Mouse (Mus musculus): Measurements from ENCODE around the gene Nelfe.
"Not testable (repeated sequence)": the region's sequence is repeated elsewhere in the genome, so short reads cannot be mapped to it uniquely, and the experiment has no call there.

GRCm38 (mm10) chr17:34810811-34811210 lies 39.4 kb upstream of the Nelfe start:
- TF ChIP-seq SMC3 (IDR thresholded peaks at IDR 0.05; ENCODE audit: low read depth, low read length); CTCF (conservative IDR thresholded peaks at IDR 0.05 in 1 of 2, IDR thresholded peaks at IDR 0.05 in 1 of 2; ENCODE audit: low read depth in 2 of 2, low read length in 2 of 2); MXI1 (IDR thresholded peaks at IDR 0.05; ENCODE audit: low read depth, low read length); POLR2A (IDR thresholded peaks at IDR 0.05; ENCODE audit: low read depth, low read length); TBP (conservative IDR thresholded peaks at IDR 0.05; ENCODE audit: low read depth, low read length); PAX5 (IDR thresholded peaks at IDR 0.05; ENCODE audit: low read length); MYC (IDR thresholded peaks at IDR 0.05; ENCODE audit: low read depth, low read length); ZC3H11A (IDR thresholded peaks at IDR 0.05; ENCODE audit: low read depth, low read length); SIN3A (IDR thresholded peaks at IDR 0.05; ENCODE audit: low read length); JUND (conservative IDR thresholded peaks at IDR 0.05; ENCODE audit: low read depth, low read length); KAT2A (IDR thresholded peaks at IDR 0.05; ENCODE audit: insufficient replicate concordance, low read length); MAZ (IDR thresholded peaks at IDR 0.05; ENCODE audit: low read depth, low read length); EP300 (IDR thresholded peaks at IDR 0.05; ENCODE audit: low read length); POLR2AphosphoS2 (IDR thresholded peaks at IDR 0.05; ENCODE audit: low read depth, low read length): not testable (repeated sequence)

Measured in CH12.LX (cell line).